Mouse (Mus musculus): Measurements from ENCODE around the gene Gpr157. TPM values are rescaled to one million over a fixed set of nuclear protein-coding genes. Genes with fewer than 3 reads are reported as not detected.

The Gpr157 gene
- total and polyA plus RNA-seq, 3 experiments: 0.19 to 0.88 TPM; not detected in 1

GRCm38 (mm10) chr4:150097847-150098246 is 10.7 kb downstream of the Gpr157 start:
- Histone ChIP-seq H3K4me3 (ENCODE audit: control insufficient read depth in 1 of 2, insufficient read depth in 1 of 2, low read depth in 2 of 2, low read length in 2 of 2) (no peak overlapping the region), H3K79me2 (ENCODE audit: control insufficient read depth, insufficient read depth, low read length, poor library complexity) (no peaks in the 10 kb centered on the region), H3K36me3 (ENCODE audit: control insufficient read depth in 1 of 2, insufficient read depth in 2 of 2, low read length in 2 of 2) (no peaks in the 10 kb centered on the region), H3K9ac (ENCODE audit: control insufficient read depth, low read depth, low read length, poor library complexity, severe bottlenecking) (no peak overlapping the region), H3K27ac (ENCODE audit: control insufficient read depth, low read depth, low read length) (no peak overlapping the region), H3K27me3 (ENCODE audit: control insufficient read depth in 1 of 2, insufficient read depth in 2 of 2, low read length in 2 of 2) (no peaks in the 10 kb centered on the region), H3K4me1 (ENCODE audit: control insufficient read depth in 1 of 2, insufficient read depth in 2 of 2, low read length in 2 of 2) (no peaks in the 10 kb centered on the region; a peak in 1 of 4 replicates), H3K9me3 (replicated peaks; ENCODE audit: insufficient read depth, low read length) (no peaks in the 10 kb centered on the region)
- no peak for DNase-seq (ENCODE audit: low read depth, low spot score)
- no peak for TF ChIP-seq TAL1 (IDR thresholded peaks at IDR 0.05; ENCODE audit: low read length)
- TF ChIP-seq NELFE (IDR thresholded peaks at IDR 0.05; ENCODE audit: low read depth, low read length): no peak
- no peak for TF ChIP-seq EP300 (IDR thresholded peaks at IDR 0.05; ENCODE audit: low read depth in 1 of 2, low read length in 2 of 2)
- no peak for TF ChIP-seq MEF2A (IDR thresholded peaks at IDR 0.05; ENCODE audit: extremely low read depth, insufficient replicate concordance, low read depth, low read length, poor library complexity, severe bottlenecking)
- TF ChIP-seq KAT2A (conservative IDR thresholded peaks at IDR 0.05; ENCODE audit: low read depth, low read length): no peak
- no peak for TF ChIP-seq HCFC1 (IDR thresholded peaks at IDR 0.05; ENCODE audit: low read depth, low read length)

- H3K79me2 ChIP-seq (ENCODE audit: control insufficient read depth, insufficient read depth, low read length, poor library complexity): no peaks in the 10 kb centered on the region
- H3K9me3 ChIP-seq (replicated peaks; ENCODE audit: insufficient read depth, low read length): no peaks in the 10 kb centered on the region
- H3K9ac ChIP-seq (ENCODE audit: control insufficient read depth, low read depth, low read length, poor library complexity, severe bottlenecking): no peak overlapping the region
- peak; percentile 79 for DNase-seq (ENCODE audit: low read depth, low spot score)
- H3K36me3 ChIP-seq (ENCODE audit: control insufficient read depth in 1 of 2, insufficient read depth in 2 of 2, low read length in 2 of 2): no peaks in the 10 kb centered on the region
- no peaks in the 10 kb centered on the region for H3K4me1 ChIP-seq (ENCODE audit: control insufficient read depth in 1 of 2, insufficient read depth in 2 of 2, low read length in 2 of 2)
- no peak overlapping the region for H3K4me3 ChIP-seq (ENCODE audit: control insufficient read depth in 1 of 2, insufficient read depth in 1 of 2, low read depth in 2 of 2, low read length in 2 of 2)
- no peak overlapping the region for H3K27ac ChIP-seq (ENCODE audit: control insufficient read depth, low read depth, low read length)
- H3K27me3 ChIP-seq (ENCODE audit: control insufficient read depth in 1 of 2, insufficient read depth in 2 of 2, low read length in 2 of 2): no peaks in the 10 kb centered on the region
- TF ChIP-seq CHD2 (IDR thresholded peaks at IDR 0.05; ENCODE audit: low read length) (no peak), GATA1 (IDR thresholded peaks at IDR 0.05; ENCODE audit: low read depth, low read length) (0 out of 2 replicates have a peak, but pooled peaks have one; percentile 10), MAX (IDR thresholded peaks at IDR 0.05; ENCODE audit: low read length) (0 out of 2 replicates have a peak, but pooled peaks have one; percentile 24), USF1 (IDR thresholded peaks at IDR 0.05; ENCODE audit: low read depth, low read length) (no peak), RAD21 (IDR thresholded peaks at IDR 0.05; ENCODE audit: low read depth, low read length) (peak; percentile 82), MEF2A (IDR thresholded peaks at IDR 0.05; ENCODE audit: extremely low read depth, insufficient replicate concordance, low read depth, low read length, poor library complexity, severe bottlenecking) (no peak), ETS1 (IDR thresholded peaks at IDR 0.05; ENCODE audit: low read depth, low read length) (no peak), TAL1 (IDR thresholded peaks at IDR 0.05; ENCODE audit: low read length) (peak; percentile 19; the same call in 1 of the 2 replicates), ZNF384 (IDR thresholded peaks at IDR 0.05; ENCODE audit: low read depth, low read length) (no peak), ZC3H11A (IDR thresholded peaks at IDR 0.05; ENCODE audit: low read depth, low read length) (peak; percentile 69), POLR2AphosphoS5 (IDR thresholded peaks at IDR 0.05; ENCODE audit: borderline replicate concordance, low read depth, low read length) (no peak), TCF12 (IDR thresholded peaks at IDR 0.05; ENCODE audit: low read depth, low read length) (peak; percentile 12; the same call in 1 of the 2 replicates), ZMIZ1 (IDR thresholded peaks at IDR 0.05; ENCODE audit: low read depth, low read length) (no peak), BHLHE40 (IDR thresholded peaks at IDR 0.05; ENCODE audit: borderline replicate concordance, low read depth, low read length) (no peak), SIN3A (IDR thresholded peaks at IDR 0.05; ENCODE audit: low read length) (no peak), HCFC1 (IDR thresholded peaks at IDR 0.05; ENCODE audit: low read depth, low read length) (no peak), POLR2A (IDR thresholded peaks at IDR 0.05; ENCODE audit: control insufficient read depth in 1 of 2, insufficient read depth in 1 of 2, low read depth in 1 of 2, low read length in 2 of 2, poor library complexity in 1 of 2) (no peak), ELF1 (IDR thresholded peaks at IDR 0.05; ENCODE audit: low read depth, low read length) (no peak), ZKSCAN1 (IDR thresholded peaks at IDR 0.05; ENCODE audit: low read depth, low read length) (no peak), EP300 (IDR thresholded peaks at IDR 0.05; ENCODE audit: low read depth in 1 of 2, low read length in 2 of 2) (no peak), E2F4 (IDR thresholded peaks at IDR 0.05; ENCODE audit: borderline replicate concordance, low read depth, low read length) (no peak), GABPA (IDR thresholded peaks at IDR 0.05; ENCODE audit: low read depth, low read length) (no peak), RCOR1 (IDR thresholded peaks at IDR 0.05; ENCODE audit: low read depth, low read length) (no peak), KAT2A (conservative IDR thresholded peaks at IDR 0.05; ENCODE audit: low read depth, low read length) (no peak), JUND (IDR thresholded peaks at IDR 0.05; ENCODE audit: low read depth, low read length) (no peak), MXI1 (IDR thresholded peaks at IDR 0.05; ENCODE audit: low read depth, low read length) (no peak), CTCF (IDR thresholded peaks at IDR 0.05 in 2 of 3, conservative IDR thresholded peaks at IDR 0.05 in 1 of 3; ENCODE audit: control insufficient read depth in 1 of 3, insufficient read depth in 1 of 3, low read depth in 2 of 3, low read length in 3 of 3, poor library complexity in 1 of 3, severe bottlenecking in 1 of 3) (peak; percentile 68 to 90 (median 80)), SMC3 (IDR thresholded peaks at IDR 0.05; ENCODE audit: low read depth, low read length) (peak; percentile 72), POLR2AphosphoS2 (IDR thresholded peaks at IDR 0.05; ENCODE audit: low read length) (no peak), MAZ (IDR thresholded peaks at IDR 0.05; ENCODE audit: low read depth, low read length) (no peak), MYC (IDR thresholded peaks at IDR 0.05; ENCODE audit: low read depth, low read length) (peak; percentile 62; the same call in 1 of the 2 replicates)
These were observed 11.7 kb downstream of the Gpr157 start for GRCm38 (mm10) chr4:150098880-150099279.

Data from MEL (cell line).